Mouse (Mus musculus) bone marrow, adult 2 months (tissue): ENCODE results near the gene Rcsd1.

Source experiments
- CTCF ChIP-seq: fragments of 200-500 bp; IDR thresholded peaks from 2 replicates; pipeline ENCODE4 v1.5.1; 2011; ENCODE audit warnings: low read length, control low read depth; ENCODE audit not compliant: control insufficient read depth, insufficient read depth
- POLR2A ChIP-seq: fragments of 200-500 bp; IDR thresholded peaks from 2 replicates; pipeline ENCODE4 v1.6.1; 2011; ENCODE audit warnings: low read depth, mild to moderate bottlenecking, control low read depth, low read length, borderline replicate concordance; ENCODE audit not compliant: control insufficient read depth

DNA sequence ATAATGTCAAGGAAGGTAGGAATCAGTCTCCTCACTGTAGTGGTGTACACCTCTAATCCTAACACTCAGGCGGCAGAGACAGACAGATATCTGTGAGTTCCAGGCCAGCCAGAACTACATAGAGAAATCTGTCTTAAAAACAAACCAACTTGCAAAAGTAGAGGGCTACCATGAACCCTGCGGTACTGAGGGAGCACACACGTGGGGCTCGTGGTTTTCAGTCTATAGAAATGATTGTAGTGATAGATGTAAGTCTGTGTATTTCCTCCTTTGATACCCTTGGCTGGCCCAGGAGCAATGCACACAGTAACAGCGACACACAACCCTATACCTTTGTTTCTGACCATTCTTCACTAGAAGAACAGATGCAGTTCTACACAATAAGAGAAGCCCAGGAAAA is 2.4 kb upstream of the Rcsd1 start:
- TF ChIP-seq POLR2A, result no peak
- TF ChIP-seq CTCF, result no peak
